Mouse (Mus musculus) forelimb bud, embryonic 11.5 days (tissue): ENCODE results near the gene Hus1.

Experiments
- DNase-seq: peaks from one replicate; pipeline ENCODE4 v3.0.0-alpha.2; 2012; ENCODE audit warnings: low read depth, low spot score

Gene Hus1

GRCm38 (mm10) chr11:8978154-8978553 is 32.8 kb downstream of the Hus1 start:
- DNase-seq, result no peak

GRCm38 (mm10) chr11:8973166-8973565 is 37.8 kb downstream of the Hus1 start, which contains the start of gene Pkd1l1:
Gene Pkd1l1 (minus strand): TSS chr11:8973266.
- no peak for DNase-seq

GRCm38 (mm10) chr11:8972093-8972492 is 38.9 kb downstream of the Hus1 start:
- DNase-seq, result no peak

DNA sequence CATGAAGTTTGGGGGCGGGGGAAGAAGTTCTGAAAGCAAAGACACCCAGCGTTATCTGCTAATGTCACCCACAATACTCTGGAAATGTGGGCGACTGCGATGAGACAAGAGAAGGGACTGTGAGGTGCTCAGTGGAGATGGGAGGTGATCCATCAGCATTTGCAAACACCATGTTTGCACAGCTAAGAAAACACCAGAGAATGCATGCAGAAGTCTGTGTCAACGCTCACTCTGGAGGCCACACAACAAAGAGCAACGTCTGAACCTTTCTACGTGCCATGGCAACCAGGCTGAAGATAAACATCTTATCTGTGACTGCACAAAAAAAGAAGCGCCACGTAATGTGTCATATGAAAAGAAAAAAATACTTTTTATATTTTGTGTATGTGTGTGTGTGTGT is 40.5 kb downstream of the Hus1 start:
- no peak for DNase-seq

GRCm38 (mm10) chr11:8968094-8968493 is 42.9 kb downstream of the Hus1 start:
- no peak for DNase-seq

DNA sequence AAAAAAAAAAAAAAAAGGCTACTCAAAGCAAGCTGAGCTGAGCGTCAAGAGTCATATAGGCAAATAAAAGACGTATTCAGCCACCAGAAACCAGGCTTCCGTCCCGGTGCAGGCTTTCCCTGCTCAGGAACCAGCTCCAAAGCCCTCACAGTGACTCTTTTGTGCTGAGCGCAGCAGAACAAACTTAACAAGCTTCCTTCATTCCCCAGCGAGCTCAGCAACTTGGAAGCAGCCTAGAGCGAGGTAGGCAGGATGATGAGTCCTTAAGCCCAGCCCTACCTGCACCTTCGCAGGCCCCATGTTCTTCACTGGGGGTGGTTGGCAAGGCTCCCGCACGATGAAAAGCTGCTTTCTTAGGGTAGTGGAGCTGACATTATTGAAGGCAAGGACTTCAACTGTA is 52.4 kb downstream of the Hus1 start:
- peak; percentile 29 for DNase-seq

DNA sequence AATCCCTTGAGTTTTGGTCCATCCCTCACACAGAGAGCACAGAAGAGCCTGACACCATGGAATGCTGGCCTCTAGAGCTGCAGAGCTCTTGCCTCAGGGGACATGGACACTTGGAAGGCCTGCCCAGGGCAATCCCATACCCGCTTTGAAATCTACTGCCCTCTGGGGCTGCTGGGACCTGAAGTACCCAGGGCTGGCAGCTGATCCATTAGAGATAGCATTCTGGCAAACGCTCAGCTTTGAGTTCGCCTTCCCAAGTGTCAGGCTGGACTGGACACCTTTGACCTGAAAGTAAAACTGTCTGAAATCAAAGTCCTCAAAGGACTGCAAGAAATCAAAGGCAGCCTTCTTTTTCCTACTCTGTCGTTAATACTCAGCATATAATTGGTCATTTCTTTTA is 52.9 kb downstream of the Hus1 start:
- DNase-seq, result no peak

GRCm38 (mm10) chr11:8957023-8957422 is 54.0 kb downstream of the Hus1 start:
- no peak for DNase-seq

- peak; percentile 64 for DNase-seq
These were observed 55.3 kb downstream of the Hus1 start for GRCm38 (mm10) chr11:8955678-8956077.

GRCm38 (mm10) chr11:8949765-8950430 is 61.1 kb downstream of the Hus1 start:
- no peak for DNase-seq

GRCm38 (mm10) chr11:8948871-8949270 is 62.1 kb downstream of the Hus1 start:
- no peak for DNase-seq

GRCm38 (mm10) chr11:8944114-8944513 is 66.9 kb downstream of the Hus1 start:
- no peak for DNase-seq
